ENCODE assay signal across 8 mouse cellular contexts in genomic region chr5:135189281-135190022, GRCm38 (mm10). TPM values are rescaled to one million over a fixed set of nuclear protein-coding genes. Genes with fewer than 3 reads are reported as not detected.
DNase-seq lines count a peak whose midpoint lies in the region; ATAC-seq and TF ChIP-seq lines count a peak whose summit lies in the region.

No protein-coding gene starts in this region.

- H3K9me3 ChIP-seq in kidney, postnatal 0 days (replicated peaks; ENCODE audit: low read length), result no peaks in the 10 kb centered on the region
- H3K9me3 ChIP-seq in embryonic facial prominence, embryonic 14.5 days (ENCODE audit: control insufficient read depth, low read length), result no peaks in the 10 kb centered on the region
- no peaks in the 10 kb centered on the region for H3K9me3 ChIP-seq in intestine, embryonic 16.5 days (ENCODE audit: control insufficient read depth, low read length)
- 0 out of 2 replicates have a peak, but pooled peaks cover 3% of the 10 kb centered on the region for H3K9me3 ChIP-seq in neural tube, embryonic 13.5 days

- H3K27ac ChIP-seq in kidney, postnatal 0 days, result no peak overlapping the region
- H3K27ac ChIP-seq in kidney, adult 2 months (ENCODE audit: insufficient read depth, low read depth, low read length), result no peak overlapping the region
- H3K27ac ChIP-seq in embryonic facial prominence, embryonic 14.5 days (replicated peaks; ENCODE audit: low read depth, low read length), result no peak overlapping the region
- no peak overlapping the region for H3K27ac ChIP-seq in intestine, embryonic 16.5 days (ENCODE audit: low read length)
- H3K27ac ChIP-seq in neural tube, embryonic 13.5 days (replicated peaks), result no peak overlapping the region

- H3K4me1 ChIP-seq in kidney, postnatal 0 days (replicated peaks; ENCODE audit: insufficient read depth, low read length), result peaks cover 12% of the 10 kb centered on the region
- H3K4me1 ChIP-seq in kidney, adult 2 months (ENCODE audit: control insufficient read depth, insufficient read depth, low read length), result peaks cover 10% of the 10 kb centered on the region; the same call in 1 of the 2 replicates
- H3K4me1 ChIP-seq in embryonic facial prominence, embryonic 14.5 days (ENCODE audit: control insufficient read depth, insufficient read depth, low read length), result peaks cover 20% of the 10 kb centered on the region
- peaks cover 26% of the 10 kb centered on the region for H3K4me1 ChIP-seq in intestine, embryonic 16.5 days (ENCODE audit: control insufficient read depth, insufficient read depth, low read length)
- peaks cover 67% of the 10 kb centered on the region for H3K4me1 ChIP-seq in neural tube, embryonic 13.5 days (replicated peaks)

- H3K4me2 ChIP-seq in kidney, postnatal 0 days (ENCODE audit: low read length), result peak overlapping the region; percentile 71
- peak overlapping the region; percentile 80 for H3K4me2 ChIP-seq in embryonic facial prominence, embryonic 14.5 days (ENCODE audit: low read depth, low read length)
- H3K4me2 ChIP-seq in intestine, embryonic 16.5 days (ENCODE audit: low read depth, low read length), result peak overlapping the region; percentile 70
- H3K4me2 ChIP-seq in neural tube, embryonic 13.5 days, result peak overlapping the region; percentile 92

- no peaks in the 10 kb centered on the region for H3K36me3 ChIP-seq in kidney, postnatal 0 days (ENCODE audit: insufficient read depth, low read length)
- no peaks in the 10 kb centered on the region for H3K36me3 ChIP-seq in kidney, adult 2 months (ENCODE audit: control insufficient read depth, insufficient read depth, low read length)
- H3K36me3 ChIP-seq in embryonic facial prominence, embryonic 14.5 days (ENCODE audit: control insufficient read depth, insufficient read depth, low read length), result peaks cover 36% of the 10 kb centered on the region
- H3K36me3 ChIP-seq in intestine, embryonic 16.5 days (ENCODE audit: control insufficient read depth, insufficient read depth, low read length), result no peaks in the 10 kb centered on the region
- H3K36me3 ChIP-seq in neural tube, embryonic 13.5 days, result peaks cover 17% of the 10 kb centered on the region

- TF ChIP-seq POLR2A in kidney, adult 2 months (IDR thresholded peaks at IDR 0.05; ENCODE audit: low read depth, low read length), result no peak

- no peaks in the 10 kb centered on the region for H3K27me3 ChIP-seq in kidney, postnatal 0 days (ENCODE audit: insufficient read depth, low read length)
- no peaks in the 10 kb centered on the region for H3K27me3 ChIP-seq in kidney, adult 2 months (replicated peaks; ENCODE audit: control insufficient read depth, insufficient read depth, low read length)
- H3K27me3 ChIP-seq in embryonic facial prominence, embryonic 14.5 days (replicated peaks; ENCODE audit: control insufficient read depth, insufficient read depth, low read length), result no peaks in the 10 kb centered on the region
- H3K27me3 ChIP-seq in intestine, embryonic 16.5 days (replicated peaks; ENCODE audit: control insufficient read depth, insufficient read depth, low read length), result no peaks in the 10 kb centered on the region
- H3K27me3 ChIP-seq in neural tube, embryonic 13.5 days, result no peaks in the 10 kb centered on the region

- WGBS in kidney, postnatal 0 days, result 38% methylated on average over 2 of the region's 2 CpGs
- 29% methylated on average over 2 of the region's 2 CpGs for WGBS in kidney, adult 2 months
- 41% methylated on average over 2 of the region's 2 CpGs for WGBS in embryonic facial prominence, embryonic 14.5 days
- WGBS in intestine, embryonic 16.5 days, result 34% methylated on average over 2 of the region's 2 CpGs
- whole genome bisulfite sequencing in neural tube, embryonic 13.5 days, result 55% methylated on average over 2 of the region's 2 CpGs

- TF ChIP-seq CTCF in kidney, postnatal 0 days (IDR thresholded peaks at IDR 0.05; ENCODE audit: low read depth), result no peak
- TF ChIP-seq CTCF in kidney, adult 2 months (conservative IDR thresholded peaks at IDR 0.05; ENCODE audit: insufficient read depth, insufficient read length, low read depth, low read length), result no peak

- no peak for ATAC-seq in kidney, postnatal 0 days (replicated peaks; ENCODE audit: low FRiP score, low read depth)
- ATAC-seq in embryonic facial prominence, embryonic 14.5 days (ENCODE audit: low read depth), result no peak
- ATAC-seq in intestine, embryonic 16.5 days, result no peak
- ATAC-seq in neural tube, embryonic 13.5 days (ENCODE audit: low read depth), result no peak

- peak overlapping the region; percentile 99 for H3K4me3 ChIP-seq in kidney, postnatal 0 days (replicated peaks; ENCODE audit: low read depth, low read length)
- no peak overlapping the region for H3K4me3 ChIP-seq in kidney, adult 2 months (ENCODE audit: insufficient read depth, low read depth, low read length)
- peak overlapping the region; percentile 99 for H3K4me3 ChIP-seq in embryonic facial prominence, embryonic 14.5 days (ENCODE audit: low read depth, low read length)
- peak overlapping the region; percentile 97 for H3K4me3 ChIP-seq in intestine, embryonic 16.5 days (ENCODE audit: low read length)
- H3K4me3 ChIP-seq in neural tube, embryonic 13.5 days, result peak overlapping the region; percentile 99

- H3K9ac ChIP-seq in kidney, postnatal 0 days (ENCODE audit: low read depth, low read length), result 0 out of 2 replicates have a peak overlapping the region, but pooled peaks have one; percentile 89
- peak overlapping the region; percentile 96 for H3K9ac ChIP-seq in embryonic facial prominence, embryonic 14.5 days (ENCODE audit: low read depth, low read length)
- peak overlapping the region; percentile 98 for H3K9ac ChIP-seq in intestine, embryonic 16.5 days (ENCODE audit: low read depth, low read length)
- H3K9ac ChIP-seq in neural tube, embryonic 13.5 days, result peak overlapping the region; percentile 95

- DNase-seq in kidney, postnatal 0 days (ENCODE audit: low spot score), result no peak
- DNase-seq in kidney, adult 2 months, result no peak
- no peak for DNase-seq in embryonic facial prominence, embryonic 14.5 days (ENCODE audit: low spot score)
- no peak for DNase-seq in MN1 (ENCODE audit: low spot score)
- no peak for DNase-seq in kidney, postnatal 14 days
- DNase-seq in lung, postnatal 4 days, result no peak

RNA-seq across cellular contexts. Expression of gene Baz1b, which starts 2.4 kb away (rescaled TPM):
- 22.6 and 22.9 TPM in 2 replicates for polyA plus RNA-seq in kidney, postnatal 0 days (2015; fragmentation: Nextera tagmentation; extraction: Ambion mirVana)
- 16.5 and 18.7 TPM in 2 replicates for polyA plus RNA-seq in kidney, adult 2 months (2012; rRNA removed)
- 46.9 and 48.4 TPM in 2 replicates for polyA plus RNA-seq in embryonic facial prominence, embryonic 14.5 days (2014; fragmentation: Nextera tagmentation; extraction: Ambion mirVana)
- 19.0 and 20.9 TPM in 2 replicates for polyA plus RNA-seq in intestine, embryonic 16.5 days (2015; fragmentation: Nextera tagmentation; extraction: Ambion mirVana)
- polyA plus RNA-seq in neural tube, embryonic 13.5 days (2015; fragmentation: Nextera tagmentation; extraction: Ambion mirVana), result 32.0 and 35.9 TPM in 2 replicates

RNA-seq across cellular contexts. Expression of gene Bcl7b, which starts 21.4 kb away (rescaled TPM):
- polyA plus RNA-seq in kidney, postnatal 0 days (2015; fragmentation: Nextera tagmentation; extraction: Ambion mirVana), result 58.8 and 65.6 TPM in 2 replicates
- polyA plus RNA-seq in kidney, adult 2 months (2012; rRNA removed), result 36.7 and 47.9 TPM in 2 replicates
- polyA plus RNA-seq in embryonic facial prominence, embryonic 14.5 days (2014; fragmentation: Nextera tagmentation; extraction: Ambion mirVana), result 44.3 and 44.4 TPM in 2 replicates
- polyA plus RNA-seq in intestine, embryonic 16.5 days (2015; fragmentation: Nextera tagmentation; extraction: Ambion mirVana), result 53.7 and 54.7 TPM in 2 replicates
- 49.2 and 50.0 TPM in 2 replicates for polyA plus RNA-seq in neural tube, embryonic 13.5 days (2015; fragmentation: Nextera tagmentation; extraction: Ambion mirVana)

RNA-seq across cellular contexts. Expression of gene Tbl2, which starts 40.0 kb away (rescaled TPM):
- 14.5 and 17.4 TPM in 2 replicates for polyA plus RNA-seq in kidney, postnatal 0 days (2015; fragmentation: Nextera tagmentation; extraction: Ambion mirVana)
- polyA plus RNA-seq in kidney, adult 2 months (2012; rRNA removed), result 10.1 and 10.2 TPM in 2 replicates
- 24.1 and 30.1 TPM in 2 replicates for polyA plus RNA-seq in embryonic facial prominence, embryonic 14.5 days (2014; fragmentation: Nextera tagmentation; extraction: Ambion mirVana)
- polyA plus RNA-seq in intestine, embryonic 16.5 days (2015; fragmentation: Nextera tagmentation; extraction: Ambion mirVana), result 26.1 and 27.4 TPM in 2 replicates
- 15.9 and 18.5 TPM in 2 replicates for polyA plus RNA-seq in neural tube, embryonic 13.5 days (2015; fragmentation: Nextera tagmentation; extraction: Ambion mirVana)
